Mouse (Mus musculus) heart, embryonic 15.5 days (tissue): Measurements from ENCODE around the gene Nanos2. TPM values are rescaled to one million over a fixed set of nuclear protein-coding genes. Genes with fewer than 3 reads are reported as not detected.

Source experiments
- polyA plus RNA-seq: library from polyadenylated mRNA; unstranded; fragments of >200 nt; fragmentation: Nextera tagmentation; extraction: Ambion mirVana; gene quantifications from 2 replicates; pipeline ENCODE4 v1.2.1, GENCODE M21; 2015

Nanos2 gene
- polyA plus RNA-seq, 1 experiment from 2014 or later: not detected

Other genes starting within 250 kb of the Nanos2 start
- gene Psg19, start 188.9 kb upstream of the Nanos2 start, polyA plus RNA-seq: not detected in 2 replicates
- not detected in 2 replicates for gene Psg17, start 165.8 kb upstream of the Nanos2 start, polyA plus RNA-seq
- 0.54 and 0.56 TPM in 2 replicates for gene Mill2, start 147.4 kb upstream of the Nanos2 start, polyA plus RNA-seq
- 1.6 and 3.0 TPM in 2 replicates for gene Pglyrp1, start 116.1 kb upstream of the Nanos2 start, polyA plus RNA-seq
- gene Ccdc61, start 77.0 kb upstream of the Nanos2 start, polyA plus RNA-seq: 20.6 and 26.8 TPM in 2 replicates
- 0.53 and 0.79 TPM in 2 replicates for gene Nova2, start 61.5 kb upstream of the Nanos2 start, polyA plus RNA-seq
- 2.2 and 2.3 TPM in 2 replicates for gene Mypop, start 3.8 kb downstream of the Nanos2 start, polyA plus RNA-seq
- 11.5 and 17.6 TPM in 2 replicates for gene Irf2bp1, start 16.6 kb downstream of the Nanos2 start, polyA plus RNA-seq
- gene Foxa3, start 36.1 kb downstream of the Nanos2 start, polyA plus RNA-seq: 0.14 and 0.61 TPM in 2 replicates
- 19.6 and 27.3 TPM in 2 replicates for gene Sympk, start 37.0 kb downstream of the Nanos2 start, polyA plus RNA-seq
- not detected in 2 replicates for gene Rsph6a, start 67.3 kb downstream of the Nanos2 start, polyA plus RNA-seq
- gene Dmwd, start 88.8 kb downstream of the Nanos2 start, polyA plus RNA-seq: 14.2 and 20.0 TPM in 2 replicates
- gene Dmpk, start 96.4 kb downstream of the Nanos2 start, polyA plus RNA-seq: 51.9 and 57.3 TPM in 2 replicates
- gene Six5, start 107.2 kb downstream of the Nanos2 start, polyA plus RNA-seq: 4.9 and 6.7 TPM in 2 replicates
- gene Gm4969, start 131.0 kb downstream of the Nanos2 start, polyA plus RNA-seq: 0.73 and 1.0 TPM in 2 replicates
- gene Fbxo46, start 132.5 kb downstream of the Nanos2 start, polyA plus RNA-seq: 7.3 and 9.6 TPM in 2 replicates
- gene Qpctl, start 161.9 kb downstream of the Nanos2 start, polyA plus RNA-seq: 8.8 and 10.0 TPM in 2 replicates
- gene Snrpd2, start 162.3 kb downstream of the Nanos2 start, polyA plus RNA-seq: 93.2 and 96.6 TPM in 2 replicates
- gene Gipr, start 178.7 kb downstream of the Nanos2 start, polyA plus RNA-seq: 73.8 and 73.9 TPM in 2 replicates
- gene Eml2, start 189.0 kb downstream of the Nanos2 start, polyA plus RNA-seq: 18.9 and 21.0 TPM in 2 replicates
- 2.1 and 2.2 TPM in 2 replicates for gene Gpr4, start 225.1 kb downstream of the Nanos2 start, polyA plus RNA-seq
- gene Opa3, start 240.9 kb downstream of the Nanos2 start, polyA plus RNA-seq: 33.8 and 37.9 TPM in 2 replicates